Mouse (Mus musculus) CH12.LX (cell line): Measurements from ENCODE around the gene Clmn. TPM values are rescaled to one million over a fixed set of nuclear protein-coding genes. Genes with fewer than 3 reads are reported as not detected.

Experiments used
- DNase-seq: peaks from one replicate; pipeline ENCODE4 v3.0.0-alpha.2; 2013; ENCODE audit errors: extremely low read depth
- H3K27ac ChIP-seq: 2 replicates; pipeline ENCODE4 v1.5.1; 2012; ENCODE audit warnings: low read depth, mild to moderate bottlenecking, control low read depth, moderate library complexity; ENCODE audit not compliant: insufficient read depth
- H3K27me3 ChIP-seq: replicated peaks from 2 replicates; pipeline ENCODE3; 2012; ENCODE audit warnings: inconsistent platforms
- H3K36me3 ChIP-seq, 2 experiments: replicated peaks in 1 of 2; 2 replicates each; pipeline versions ENCODE3 to v1.6.1; 2012; ENCODE audit warnings: inconsistent platforms in 1 of 2, low read length in 1 of 2, mild to moderate bottlenecking in 1 of 2, mixed read lengths in 1 of 2, moderate library complexity in 1 of 2; ENCODE audit not compliant: control insufficient read depth in 1 of 2, insufficient read depth in 1 of 2
- H3K4me1 ChIP-seq, 2 experiments: 2 replicates each; pipeline ENCODE4 v1.6.1; 2012; ENCODE audit warnings: inconsistent platforms in 1 of 2, moderate library complexity in 1 of 2; ENCODE audit not compliant: insufficient read depth in 2 of 2, control insufficient read depth in 1 of 2
- H3K4me2 ChIP-seq: 2 replicates; pipeline ENCODE4 v1.6.1; 2012; ENCODE audit warnings: low read depth, mild to moderate bottlenecking, control low read depth; ENCODE audit not compliant: poor library complexity, insufficient read depth, severe bottlenecking
- H3K4me3 ChIP-seq, 3 experiments: fragments of 150-350 bp in 1 of 3; sonication (generic) in 1 of 3; replicated peaks in 1 of 3; 2 replicates each; pipeline versions ENCODE3 to v1.5.1; 2011 to 2012; ENCODE audit warnings: low read depth in 2 of 3, low read length in 2 of 3, mild to moderate bottlenecking in 2 of 3, moderate library complexity in 2 of 3, control low read depth in 1 of 3, improper control_type of control experiment in 1 of 3, inconsistent platforms in 1 of 3, mixed read lengths in 1 of 3; ENCODE audit not compliant: poor library complexity in 1 of 3
- H3K79me2 ChIP-seq: replicated peaks from 2 replicates; pipeline ENCODE4 v1.6.1; 2012; ENCODE audit warnings: mild to moderate bottlenecking, moderate library complexity; ENCODE audit not compliant: control insufficient read depth, poor library complexity, insufficient read depth, severe bottlenecking; ENCODE audit errors: extremely low read depth
- H3K9ac ChIP-seq: 2 replicates; pipeline ENCODE4 v1.6.1; 2012; ENCODE audit warnings: low read depth, mild to moderate bottlenecking, control low read depth, moderate library complexity; ENCODE audit not compliant: insufficient read depth
- H3K9me3 ChIP-seq: replicated peaks from 2 replicates; pipeline ENCODE3; 2012; ENCODE audit warnings: low read length, inconsistent platforms, mixed read lengths
- BHLHE40 ChIP-seq: IDR thresholded peaks from 2 replicates; pipeline ENCODE4 v1.6.1; 2011; ENCODE audit warnings: mild to moderate bottlenecking, low read depth, low read length, improper control_type of control experiment
- CHD1 ChIP-seq: IDR thresholded peaks from 2 replicates; pipeline ENCODE4 v1.6.1; 2012; ENCODE audit warnings: low read depth, low read length, improper control_type of control experiment, inconsistent platforms
- ETS1 ChIP-seq: conservative IDR thresholded peaks from 2 replicates; pipeline ENCODE4 v1.6.1; 2012; ENCODE audit warnings: low read depth, mild to moderate bottlenecking, inconsistent platforms, low read length, improper control_type of control experiment, moderate library complexity
- IRF4 ChIP-seq: IDR thresholded peaks from 2 replicates; pipeline ENCODE4 v1.6.1; 2014; ENCODE audit warnings: low read depth, mild to moderate bottlenecking, inconsistent platforms, low read length, improper control_type of control experiment
- JUN ChIP-seq: IDR thresholded peaks from 2 replicates; pipeline ENCODE4 v1.6.1; 2011; ENCODE audit warnings: low read depth, mild to moderate bottlenecking, low read length, improper control_type of control experiment, moderate library complexity; ENCODE audit not compliant: insufficient read depth
- JUND ChIP-seq: conservative IDR thresholded peaks from 2 replicates; pipeline ENCODE4 v1.6.1; 2011; ENCODE audit warnings: low read depth, low read length, improper control_type of control experiment
- MAFK ChIP-seq: IDR thresholded peaks from 2 replicates; pipeline ENCODE4 v1.6.1; 2011; ENCODE audit warnings: low read length, improper control_type of control experiment; ENCODE audit not compliant: insufficient replicate concordance
- MAX ChIP-seq: IDR thresholded peaks from 2 replicates; pipeline ENCODE4 v1.6.1; 2011; ENCODE audit warnings: low read length, improper control_type of control experiment
- MYC ChIP-seq: IDR thresholded peaks from 2 replicates; pipeline ENCODE4 v1.6.1; 2011; ENCODE audit warnings: low read depth, mild to moderate bottlenecking, improper control_type of control experiment, low read length
- POLR2A ChIP-seq: IDR thresholded peaks from 2 replicates; pipeline ENCODE4 v1.6.1; 2011; ENCODE audit warnings: low read depth, mild to moderate bottlenecking, improper control_type of control experiment, low read length
- USF1 ChIP-seq: IDR thresholded peaks from 2 replicates; pipeline ENCODE4 v1.6.1; 2014; ENCODE audit warnings: low read depth, mild to moderate bottlenecking, inconsistent platforms, low read length, improper control_type of control experiment
- USF2 ChIP-seq: conservative IDR thresholded peaks from 2 replicates; pipeline ENCODE4 v1.6.1; 2011; ENCODE audit warnings: low read depth, low read length, improper control_type of control experiment
- ZC3H11A ChIP-seq: IDR thresholded peaks from 2 replicates; pipeline ENCODE4 v1.6.1; 2012; ENCODE audit warnings: low read depth, mild to moderate bottlenecking, inconsistent platforms, low read length, improper control_type of control experiment
- ZKSCAN1 ChIP-seq: IDR thresholded peaks from 2 replicates; pipeline ENCODE4 v1.6.1; 2012; ENCODE audit warnings: low read depth, inconsistent platforms, low read length, improper control_type of control experiment, borderline replicate concordance
- ZMIZ1 ChIP-seq: IDR thresholded peaks from 2 replicates; pipeline ENCODE4 v1.6.1; 2012; ENCODE audit warnings: low read depth, mild to moderate bottlenecking, inconsistent platforms, low read length, improper control_type of control experiment
- ZNF384 ChIP-seq: IDR thresholded peaks from 2 replicates; pipeline ENCODE4 v1.6.1; 2012; ENCODE audit warnings: low read depth, low read length, improper control_type of control experiment, inconsistent platforms
- dilution Hi-C: fragments of 300-500 bp; cut with MboI; formaldehyde crosslinking; loops from 2 replicates; pipeline ENCODE4 v1.14.3; 2020; ENCODE audit warnings: low sequenced_read_pairs; ENCODE audit not compliant: extremely low pct_unique_long_range_greater_than_20kb, extremely low pct_ligation_motif_present
- in situ Hi-C: fragments of 300-500 bp; cut with MboI; formaldehyde crosslinking; loops from 3 replicates; pipeline ENCODE4 v1.14.3; 2019; ENCODE audit warnings: low sequenced_read_pairs, low pct_ligation_motif_present, low pct_unique_long_range_greater_than_20kb, mixed read lengths
- polyA plus RNA-seq: library from polyadenylated mRNA; unstranded; fragments of >175 nt; gene quantifications from 2 replicates; pipeline ENCODE4 v1.2.1, GENCODE M21; 2012; ENCODE audit warnings: low read depth; ENCODE audit not compliant: insufficient read length
- total RNA-seq, 2 experiments: library from RNA; depleted of rRNA; stranded (reverse); fragments of 300-350 nt in 1 of 2; fragments of >200 nt in 1 of 2; gene quantifications; 2 replicates each; pipeline ENCODE4 v1.2.3; 2012 to 2014

Clmn gene
- total and polyA plus RNA-seq, 3 experiments: not detected

GRCm38 (mm10) chr12:104908024-104908781, 43.3 kb upstream of the Clmn start:
- no peak overlapping the region for H3K27ac ChIP-seq
- H3K79me2 ChIP-seq: no peaks in the 10 kb centered on the region
- H3K9ac ChIP-seq: no peak overlapping the region
- dilution Hi-C loops (no loop called here), in situ Hi-C loops (no loop called here)
- H3K27me3 ChIP-seq: peaks cover 40% of the 10 kb centered on the region
- no peak for TF ChIP-seq USF2
- TF ChIP-seq MAFK: no peak
- no peak for TF ChIP-seq MYC
- TF ChIP-seq ZMIZ1: no peak
- H3K4me3 ChIP-seq: no peak overlapping the region
- peaks cover 5% of the 10 kb centered on the region for H3K9me3 ChIP-seq
- H3K4me2 ChIP-seq: no peak overlapping the region
- no peak for DNase-seq
- H3K36me3 ChIP-seq: no peaks in the 10 kb centered on the region
- H3K4me1 ChIP-seq: peaks cover 7 to 15% of the 10 kb centered on the region in 2 experiments

GRCm38 (mm10) chr12:104907133-104907532, 42.3 kb upstream of the Clmn start:
- Histone ChIP-seq H3K4me3 (no peak overlapping the region), H3K9ac (no peak overlapping the region), H3K9me3 (peaks cover 5% of the 10 kb centered on the region), H3K36me3 (no peaks in the 10 kb centered on the region), H3K79me2 (no peaks in the 10 kb centered on the region), H3K27me3 (peaks cover 29% of the 10 kb centered on the region), H3K4me2 (no peak overlapping the region), H3K4me1 (peaks cover 7 to 9% of the 10 kb centered on the region in 2 experiments), H3K27ac (no peak overlapping the region)
- no peak for TF ChIP-seq USF1
- no peak for TF ChIP-seq CHD1
- no peak for TF ChIP-seq IRF4
- no peak for TF ChIP-seq ZKSCAN1
- no peak for TF ChIP-seq JUN
- TF ChIP-seq BHLHE40: no peak
- TF ChIP-seq MAX: no peak
- no peak for TF ChIP-seq POLR2A
- dilution Hi-C loops (no loop called here), in situ Hi-C loops (no loop called here)
- no peak for DNase-seq

GRCm38 (mm10) chr12:104904138-104904537, 39.3 kb upstream of the Clmn start:
- Histone ChIP-seq H3K36me3 (no peaks in the 10 kb centered on the region), H3K9ac (no peak overlapping the region), H3K4me3 (no peak overlapping the region), H3K79me2 (no peaks in the 10 kb centered on the region), H3K27me3 (peaks cover 13% of the 10 kb centered on the region), H3K4me1 (peaks cover 6 to 16% of the 10 kb centered on the region in 2 experiments), H3K4me2 (no peak overlapping the region), H3K27ac (no peak overlapping the region), H3K9me3 (peaks cover 5% of the 10 kb centered on the region)
- TF ChIP-seq ZNF384 (no peak), ZMIZ1 (no peak), ZC3H11A (no peak), IRF4 (no peak), ZKSCAN1 (no peak), JUND (no peak), ETS1 (peak; percentile 48)
- dilution Hi-C loops (no loop called here), in situ Hi-C loops (no loop called here)
- DNase-seq: peak; percentile 17
